Mouse (Mus musculus) heart, embryonic 10.5 days (tissue): ENCODE data around the gene Mical1. TPM values are rescaled to one million over a fixed set of nuclear protein-coding genes. Genes with fewer than 3 reads are reported as not detected.
A peak's percentile ranks its signal among the peaks of the same experiment; 100 is the strongest.

ENCODE experiments used
- DNase-seq: peaks from one replicate; pipeline ENCODE4 v3.0.0-alpha.2; 2017; ENCODE audit warnings: low spot score
- H3K27ac ChIP-seq: fragments of 300-500 bp; sonication (generic); 2 replicates; pipeline ENCODE4 v1.5.1; 2016; ENCODE audit warnings: mild to moderate bottlenecking
- H3K27me3 ChIP-seq: fragments of 300-500 bp; sonication (generic); 2 replicates; pipeline ENCODE4 v1.6.1; 2016; ENCODE audit warnings: mild to moderate bottlenecking; ENCODE audit not compliant: poor library complexity, insufficient read depth, severe bottlenecking
- H3K36me3 ChIP-seq: fragments of 300-500 bp; sonication (generic); 2 replicates; pipeline ENCODE4 v1.6.1; 2016; ENCODE audit warnings: mild to moderate bottlenecking, moderate library complexity
- H3K4me1 ChIP-seq: fragments of 300-500 bp; sonication (generic); 2 replicates; pipeline ENCODE4 v1.6.1; 2016; ENCODE audit warnings: mild to moderate bottlenecking
- H3K4me3 ChIP-seq: fragments of 300-500 bp; sonication (generic); 2 replicates; pipeline ENCODE4 v1.5.1; 2016; ENCODE audit warnings: mild to moderate bottlenecking, moderate library complexity
- H3K9me3 ChIP-seq: fragments of 300-500 bp; sonication (generic); 2 replicates; pipeline ENCODE4 v1.6.1; 2016; ENCODE audit warnings: mild to moderate bottlenecking, moderate library complexity
- WGBS: fragments of 180-500 bp; shearing (Covaris S2); methylation state at CpG from one replicate; pipeline ENCODE4 v1.1.7; 2016; 5-methylcytosine and 5-hydroxymethylcytosine counted together
- polyA plus RNA-seq: library from polyadenylated mRNA; unstranded; fragments of >200 nt; fragmentation: Nextera tagmentation; extraction: Ambion mirVana; gene quantifications from 2 replicates; pipeline ENCODE4 v1.2.1, GENCODE M21; 2016

Mical1 gene
- 46.5 and 48.8 TPM in 2 replicates for polyA plus RNA-seq

DNA sequence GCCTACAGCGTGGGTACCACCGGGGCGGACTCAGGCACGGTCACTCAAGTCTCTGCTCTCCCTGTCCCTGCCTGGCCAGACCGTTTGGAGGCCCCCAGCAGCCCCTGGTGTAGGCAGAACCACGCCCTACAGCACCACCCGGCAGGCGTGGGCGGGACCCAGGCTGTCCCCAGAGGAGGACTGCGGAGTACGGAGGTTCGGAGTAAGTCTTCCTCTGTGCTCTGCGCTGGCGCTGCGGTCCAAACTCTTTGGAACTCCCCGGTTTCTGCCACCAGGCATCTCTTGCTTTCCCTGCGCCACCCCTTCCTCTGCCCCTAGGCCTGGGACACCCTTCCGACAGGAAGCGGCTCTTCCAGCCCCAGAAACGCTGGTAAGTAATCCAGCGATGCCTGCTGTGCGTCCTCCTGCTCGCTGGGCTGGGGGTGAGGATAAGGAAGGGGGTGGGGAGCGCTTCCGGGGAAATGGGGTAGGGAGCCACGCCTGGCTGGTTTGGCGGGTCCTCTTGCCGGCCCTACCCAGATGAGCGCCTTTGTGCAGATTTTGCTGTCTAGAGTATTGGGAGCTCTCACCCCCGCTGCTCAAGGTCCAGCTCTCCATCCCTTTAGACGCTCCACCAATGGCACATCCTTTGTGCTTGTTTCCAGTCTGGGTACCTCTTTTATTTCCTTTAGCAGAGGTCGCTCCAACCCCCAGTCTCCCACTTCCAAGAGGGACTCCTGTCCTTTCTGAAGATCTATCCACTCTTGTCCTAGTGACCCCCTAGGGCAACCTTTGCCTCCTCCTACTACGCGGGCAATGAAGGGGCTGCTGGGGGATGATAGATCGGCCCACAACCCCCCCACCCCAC is at the start of gene Mical1:
Gene Mical1 (plus strand): TSS at position 144 of the 847 bp plus-strand sequence.
- Histone ChIP-seq H3K9me3 (no peaks in the 10 kb centered on the region), H3K27me3 (no peaks in the 10 kb centered on the region), H3K4me1 (peaks cover 82% of the 10 kb centered on the region), H3K4me3 (peak within 1 kb of the TSS; percentile 77), H3K27ac (peak within 1 kb of the TSS; percentile 94), H3K36me3 (peaks cover 31% of the 10 kb centered on the region)
- peak; percentile 92 for DNase-seq
- under 1% methylated on average over 35 of the region's 35 CpGs for WGBS

DNA sequence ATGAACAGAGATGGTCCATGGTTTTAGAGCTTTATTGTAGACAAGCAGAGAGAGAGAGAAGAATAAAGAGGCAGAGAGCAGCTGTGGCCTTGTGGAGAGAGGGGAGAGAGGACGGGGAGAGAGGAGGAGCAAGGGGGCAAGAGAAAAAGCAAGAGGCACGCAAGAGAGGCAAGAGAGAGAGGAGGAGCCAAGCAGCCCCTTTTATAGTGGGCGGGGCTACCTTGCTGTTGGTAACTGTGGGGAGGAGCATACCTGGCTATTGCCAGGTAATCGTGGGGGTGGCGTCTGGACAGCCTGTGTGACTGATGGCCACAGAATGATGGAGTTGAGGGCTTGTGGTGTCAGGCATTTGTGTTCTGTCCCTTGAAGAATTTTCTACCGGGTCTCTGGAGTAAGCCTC is 49.7 kb upstream of the Mical1 start:
- Histone ChIP-seq H3K36me3 (no peaks in the 10 kb centered on the region), H3K27me3 (no peaks in the 10 kb centered on the region), H3K4me1 (no peaks in the 10 kb centered on the region), H3K9me3 (no peaks in the 10 kb centered on the region), H3K27ac (no peak overlapping the region), H3K4me3 (no peak overlapping the region)
- WGBS = 51% methylated on average over 6 of the region's 6 CpGs
- DNase-seq = peak; percentile 64

DNA sequence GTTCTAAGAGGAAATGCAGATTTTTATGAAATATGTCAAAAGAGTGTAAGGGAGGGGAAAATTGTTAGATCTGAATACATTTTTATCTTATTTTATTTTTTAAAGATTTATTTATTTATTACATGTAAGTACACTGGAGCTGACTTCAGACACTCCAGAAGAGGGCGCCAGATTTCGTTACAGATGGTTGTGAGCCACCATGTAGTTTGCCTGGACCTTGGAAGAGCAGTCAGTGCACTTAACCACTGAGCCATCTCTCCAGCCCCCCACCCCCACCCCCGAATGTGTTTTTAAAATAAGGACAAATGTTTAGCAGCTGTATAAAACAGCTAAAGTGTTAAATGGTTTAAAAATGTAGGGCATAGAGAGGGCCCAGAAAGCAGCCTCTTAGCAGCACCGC is 41.5 kb upstream of the Mical1 start:
- Histone ChIP-seq H3K9me3 (no peaks in the 10 kb centered on the region), H3K36me3 (no peaks in the 10 kb centered on the region), H3K27ac (no peak overlapping the region), H3K4me3 (no peak overlapping the region), H3K4me1 (no peaks in the 10 kb centered on the region), H3K27me3 (peaks cover 7% of the 10 kb centered on the region)
- peak; percentile 76 for DNase-seq
- WGBS = 25% methylated on average over 4 of the region's 4 CpGs

GRCm38 (mm10) chr10:41435141-41435540 is 41.0 kb upstream of the Mical1 start:
- peaks cover 7% of the 10 kb centered on the region for H3K27me3 ChIP-seq
- H3K36me3 ChIP-seq = no peaks in the 10 kb centered on the region
- 23% methylated on average over 3 of the region's 3 CpGs for WGBS
- no peak overlapping the region for H3K4me3 ChIP-seq
- DNase-seq = peak; percentile 72
- no peak overlapping the region for H3K27ac ChIP-seq
- H3K4me1 ChIP-seq = no peaks in the 10 kb centered on the region
- H3K9me3 ChIP-seq = no peaks in the 10 kb centered on the region

DNA sequence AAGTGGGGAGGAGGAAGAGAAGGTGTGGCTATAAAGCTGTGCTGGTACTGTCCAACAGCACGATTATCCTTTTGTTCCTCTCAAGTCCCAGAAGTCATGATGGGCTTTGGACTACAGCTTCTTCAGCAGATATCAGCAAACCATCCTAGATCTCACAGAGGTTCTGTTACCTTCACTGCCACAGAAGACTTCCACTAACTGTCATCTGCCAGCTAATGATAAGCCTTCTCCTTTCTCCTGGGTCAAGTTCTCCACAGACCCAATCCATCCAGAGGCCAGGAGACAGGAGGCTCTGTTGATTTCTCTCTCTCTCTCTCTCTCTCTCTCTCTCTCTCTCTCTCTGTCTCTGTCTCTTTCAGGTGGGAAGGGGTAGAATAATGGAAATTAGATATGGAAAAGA is 27.9 kb upstream of the Mical1 start:
- no peaks in the 10 kb centered on the region for H3K9me3 ChIP-seq
- WGBS = 71% methylated on average over 1 of the region's 1 CpGs
- H3K4me3 ChIP-seq = no peak overlapping the region
- no peak for DNase-seq
- no peaks in the 10 kb centered on the region for H3K27me3 ChIP-seq
- peaks cover 16% of the 10 kb centered on the region for H3K4me1 ChIP-seq
- H3K27ac ChIP-seq = no peak overlapping the region
- H3K36me3 ChIP-seq = peaks cover 15% of the 10 kb centered on the region

DNA sequence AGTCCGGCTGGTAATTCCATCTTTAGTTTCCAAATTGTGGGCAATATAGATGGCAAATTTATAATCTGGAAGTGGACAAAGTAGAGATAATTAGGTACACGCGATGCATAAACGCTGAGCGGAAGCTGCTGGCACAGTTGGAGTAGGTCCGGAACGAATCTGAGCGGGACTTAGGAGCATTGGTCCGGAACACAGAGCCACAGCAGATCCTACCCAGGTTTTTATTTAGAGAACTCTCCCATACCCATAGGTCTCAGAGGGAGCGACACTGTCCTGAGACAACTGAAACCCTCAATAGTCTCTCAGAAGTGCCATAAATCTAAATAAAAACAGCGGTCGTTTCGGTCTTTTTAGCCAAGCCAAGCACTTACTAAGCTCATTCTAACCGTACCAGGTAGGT is 26.4 kb upstream of the Mical1 start:
- no peaks in the 10 kb centered on the region for H3K9me3 ChIP-seq
- 21% methylated on average over 14 of the region's 14 CpGs for WGBS
- peak overlapping the region; percentile 84 for H3K4me3 ChIP-seq

GRCm38 (mm10) chr10:41450137-41450670 is 25.9 kb upstream of the Mical1 start, which contains the start of gene Zbtb24:
Gene Zbtb24, plus strand, starts transcription at chr10:41450383.
- H3K27me3 ChIP-seq = no peaks in the 10 kb centered on the region
- H3K36me3 ChIP-seq = peaks cover 22% of the 10 kb centered on the region
- peak; percentile 98 for DNase-seq
- no peaks in the 10 kb centered on the region for H3K9me3 ChIP-seq
- peak within 1 kb of the TSS; percentile 87 for H3K27ac ChIP-seq
- H3K4me3 ChIP-seq = peak within 1 kb of the TSS; percentile 84
- H3K4me1 ChIP-seq = peaks cover 16% of the 10 kb centered on the region
- WGBS = under 1% methylated on average over 49 of the region's 49 CpGs

More for the DNA sequence above, 26.4 kb upstream of the Mical1 start:
- Histone ChIP-seq H3K27ac (peak overlapping the region; percentile 87), H3K36me3 (peaks cover 18% of the 10 kb centered on the region), H3K4me1 (peaks cover 16% of the 10 kb centered on the region), H3K27me3 (no peaks in the 10 kb centered on the region)
- DNase-seq = no peak

DNA sequence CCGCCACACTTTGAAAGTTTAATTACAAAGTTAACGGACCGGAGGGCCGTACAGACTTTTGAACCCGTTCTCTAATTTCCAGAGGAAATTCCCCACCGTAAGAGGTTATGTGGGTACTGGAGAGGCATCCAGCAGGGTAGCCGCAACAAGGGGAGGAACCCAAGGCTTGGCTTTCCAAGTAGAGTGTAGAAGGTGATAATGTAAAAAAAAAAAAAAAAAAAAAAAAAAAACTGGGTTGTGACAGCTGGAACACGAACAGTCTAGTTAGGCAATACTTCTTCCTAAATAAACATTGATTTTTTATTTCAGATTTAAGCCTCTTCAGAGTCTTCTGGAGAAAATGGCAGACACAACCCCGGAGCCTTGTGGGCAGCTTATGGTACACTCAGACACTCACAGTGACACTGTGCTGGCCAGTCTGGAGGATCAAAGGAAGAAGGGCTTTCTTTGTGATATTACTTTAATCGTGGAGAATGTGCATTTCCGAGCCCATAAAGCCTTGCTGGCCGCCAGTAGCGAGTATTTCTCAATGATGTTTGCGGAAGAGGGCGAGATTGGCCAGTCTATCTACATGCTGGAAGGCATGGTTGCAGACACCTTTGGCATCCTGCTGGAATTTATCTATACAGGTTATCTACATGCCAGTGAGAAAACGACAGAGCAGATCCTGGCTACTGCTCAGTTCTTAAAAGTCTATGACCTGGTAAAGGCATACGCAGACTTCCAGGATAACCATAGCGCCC is 25.2 kb upstream of the Mical1 start:
- Histone ChIP-seq H3K27ac (peak overlapping the region; percentile 87), H3K4me1 (peaks cover 16% of the 10 kb centered on the region), H3K36me3 (peaks cover 27% of the 10 kb centered on the region), H3K4me3 (peak overlapping the region; percentile 84), H3K27me3 (no peaks in the 10 kb centered on the region), H3K9me3 (no peaks in the 10 kb centered on the region)
- DNase-seq = no peak
- 54% methylated on average over 18 of the region's 18 CpGs for WGBS

GRCm38 (mm10) chr10:41451656-41452055 is 24.5 kb upstream of the Mical1 start:
- Histone ChIP-seq H3K9me3 (no peaks in the 10 kb centered on the region), H3K27me3 (no peaks in the 10 kb centered on the region), H3K4me1 (peaks cover 22% of the 10 kb centered on the region), H3K27ac (0 out of 2 replicates have a peak overlapping the region, but pooled peaks have one; percentile 6), H3K36me3 (peaks cover 34% of the 10 kb centered on the region), H3K4me3 (no peak overlapping the region)
- no peak for DNase-seq
- 92% methylated on average over 9 of the region's 9 CpGs for WGBS

DNA sequence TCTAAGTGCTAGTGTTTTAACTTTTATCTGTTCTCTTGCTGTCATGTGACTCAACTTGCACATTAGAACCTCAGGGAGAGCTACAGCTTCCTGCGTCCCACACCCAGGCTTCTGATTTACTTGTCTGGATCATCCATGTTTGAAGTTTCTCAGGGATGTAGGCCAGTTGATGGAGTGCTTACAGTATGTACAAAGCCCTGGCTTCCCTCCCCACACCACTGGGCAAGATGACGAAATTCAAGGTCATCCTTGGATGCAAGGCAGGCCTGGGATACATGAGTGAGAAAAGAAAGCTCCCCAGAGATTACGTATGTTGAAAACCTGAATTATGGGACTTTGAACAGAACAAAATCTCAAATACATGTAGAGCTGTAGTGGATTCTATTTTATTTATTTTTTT is 23.3 kb upstream of the Mical1 start:
- Histone ChIP-seq H3K9me3 (no peaks in the 10 kb centered on the region), H3K36me3 (peaks cover 43% of the 10 kb centered on the region), H3K27ac (no peak overlapping the region), H3K4me3 (no peak overlapping the region), H3K27me3 (no peaks in the 10 kb centered on the region), H3K4me1 (peaks cover 24% of the 10 kb centered on the region)
- DNase-seq = no peak
- 86% methylated on average over 3 of the region's 3 CpGs for WGBS

DNA sequence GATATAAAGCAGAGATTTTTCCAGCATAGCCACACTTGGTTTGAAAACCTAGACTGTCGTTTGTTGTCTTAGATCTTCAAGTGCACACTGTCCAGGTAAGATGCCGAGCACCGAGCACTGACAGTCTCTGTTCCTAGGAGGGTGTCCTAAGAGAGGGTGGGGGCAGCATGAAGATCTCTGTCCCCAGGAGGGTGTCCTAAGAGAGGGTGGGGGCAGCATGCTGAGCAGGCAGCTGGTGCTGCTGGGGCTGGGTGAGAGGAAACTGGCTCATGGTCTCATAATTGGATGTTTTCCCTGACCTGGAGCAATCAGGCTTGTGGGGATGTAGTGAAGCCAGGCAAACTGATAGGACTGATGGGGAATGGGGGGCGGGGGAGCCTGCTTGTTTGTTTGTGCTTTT is 16.1 kb upstream of the Mical1 start:
- H3K4me3 ChIP-seq = no peak overlapping the region
- WGBS = 70% methylated on average over 4 of the region's 4 CpGs
- no peaks in the 10 kb centered on the region for H3K27me3 ChIP-seq
- no peaks in the 10 kb centered on the region for H3K9me3 ChIP-seq
- peaks cover 59% of the 10 kb centered on the region for H3K36me3 ChIP-seq
- DNase-seq = no peak
- peaks cover 23% of the 10 kb centered on the region for H3K4me1 ChIP-seq
- no peak overlapping the region for H3K27ac ChIP-seq

DNA sequence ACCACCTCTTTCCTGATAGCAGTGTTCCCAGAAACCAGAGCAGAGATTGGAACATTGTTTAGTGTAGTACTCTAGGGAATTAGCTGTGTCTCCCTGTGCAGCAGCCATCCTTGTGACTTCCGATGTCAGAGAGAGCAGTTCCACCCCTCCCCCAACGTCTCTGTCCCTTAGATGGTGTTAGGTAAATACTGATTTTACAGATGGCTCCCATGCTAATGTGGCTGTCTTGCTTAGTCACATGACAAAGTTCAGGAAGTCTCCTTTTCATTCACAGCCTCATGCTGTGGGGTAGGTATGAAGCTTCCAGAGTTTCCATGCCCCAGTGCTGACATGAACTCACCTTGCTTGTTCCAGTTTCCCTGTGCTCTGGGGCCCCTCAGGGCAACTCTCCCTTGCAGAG is 15.6 kb upstream of the Mical1 start:
- Histone ChIP-seq H3K27me3 (no peaks in the 10 kb centered on the region), H3K27ac (no peak overlapping the region), H3K36me3 (peaks cover 59% of the 10 kb centered on the region), H3K4me1 (peaks cover 23% of the 10 kb centered on the region), H3K9me3 (no peaks in the 10 kb centered on the region), H3K4me3 (no peak overlapping the region)
- DNase-seq = no peak
- WGBS = 15% methylated on average over 2 of the region's 2 CpGs
